10 mouse cellular contexts compared by ENCODE assay signal in the genomic region with DNA sequence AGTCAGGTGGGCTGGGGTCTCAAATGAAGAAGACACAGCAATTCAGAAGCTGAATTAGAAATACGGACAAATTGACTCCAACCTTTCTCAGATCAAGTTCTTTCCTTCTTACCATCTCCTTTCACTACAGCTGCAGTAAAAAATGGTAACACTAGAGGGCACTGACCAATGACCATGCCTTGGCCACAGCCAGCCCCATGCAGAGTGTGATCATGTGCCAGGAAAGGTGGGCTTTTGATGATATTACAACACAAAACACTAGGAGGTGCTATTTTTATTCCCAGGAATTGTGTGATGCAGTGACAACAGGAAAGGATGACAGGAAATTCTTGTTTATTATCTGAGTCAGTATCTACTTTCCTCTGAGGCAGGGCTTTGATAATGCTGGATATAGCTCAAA. TPM values are rescaled to one million over a fixed set of nuclear protein-coding genes. Genes with fewer than 3 reads are reported as not detected.
A peak's percentile ranks its signal among the peaks of the same experiment; 100 is the strongest.
DNase-seq lines count a peak whose midpoint lies in the region; ATAC-seq and TF ChIP-seq lines count a peak whose summit lies in the region.
"Had no signal": no experiment of that assay in that cellular context is flagged by ENCODE, and none has a peak within 500 bp of the region (broad histone marks: within the 10 kb centered on the region; RNA-seq: fewer than 3 reads in every experiment).

No protein-coding gene starts in this region.

- TF ChIP-seq EP300 in heart, postnatal 0 days (IDR thresholded peaks at IDR 0.05; ENCODE audit: low read depth): no peak

- no peak overlapping the region for H3K9ac ChIP-seq in heart, postnatal 0 days (replicated peaks; ENCODE audit: low read depth, low read length)
- H3K9ac ChIP-seq in heart, embryonic 12.5 days: no peak overlapping the region
- no peak overlapping the region for H3K9ac ChIP-seq in liver, embryonic 11.5 days (ENCODE audit: low read depth, low read length)
- H3K9ac ChIP-seq: limb, embryonic 12.5 days had no signal

- peak; percentile 32 for TF ChIP-seq CTCF in heart, postnatal 0 days (IDR thresholded peaks at IDR 0.05; ENCODE audit: low read depth)
- TF ChIP-seq CTCF in C2C12 (IDR thresholded peaks at IDR 0.05; ENCODE audit: control insufficient read depth, insufficient read depth, insufficient read length): peak; percentile 4

- H3K4me3 ChIP-seq in heart, postnatal 0 days (ENCODE audit: low read depth, low read length): no peak overlapping the region
- no peak overlapping the region for H3K4me3 ChIP-seq in heart, embryonic 12.5 days
- no peak overlapping the region for H3K4me3 ChIP-seq in C2C12 (ENCODE audit: insufficient read depth, poor library complexity, severe bottlenecking)
- no peak overlapping the region for H3K4me3 ChIP-seq in liver, embryonic 11.5 days (ENCODE audit: low read depth, low read length)
- H3K4me3 ChIP-seq: limb, embryonic 12.5 days had no signal

- no peaks in the 10 kb centered on the region for H3K27me3 ChIP-seq in heart, postnatal 0 days (ENCODE audit: control insufficient read depth, insufficient read depth, low read length)
- no peaks in the 10 kb centered on the region for H3K27me3 ChIP-seq in heart, embryonic 12.5 days (replicated peaks)
- H3K27me3 ChIP-seq in C2C12 (ENCODE audit: control insufficient read depth, insufficient read depth, insufficient read length): no peaks in the 10 kb centered on the region
- H3K27me3 ChIP-seq in liver, embryonic 11.5 days (replicated peaks; ENCODE audit: control insufficient read depth, insufficient read depth, low read length): no peaks in the 10 kb centered on the region
- H3K27me3 ChIP-seq: limb, embryonic 12.5 days had no signal

- H3K79me3 ChIP-seq in C2C12 (ENCODE audit: low read depth): no peaks in the 10 kb centered on the region

- no peaks in the 10 kb centered on the region for H3K4me1 ChIP-seq in heart, postnatal 0 days (ENCODE audit: control insufficient read depth, insufficient read depth)
- H3K4me1 ChIP-seq in heart, embryonic 12.5 days (replicated peaks): peaks cover 8% of the 10 kb centered on the region; the same call in 1 of the 2 replicates
- peaks cover 9% of the 10 kb centered on the region for H3K4me1 ChIP-seq in liver, embryonic 11.5 days (replicated peaks; ENCODE audit: control insufficient read depth, insufficient read depth, low read length)
- H3K4me1 ChIP-seq: limb, embryonic 12.5 days had no signal

- H3ac ChIP-seq in C2C12 (ENCODE audit: control insufficient read depth, insufficient read length, low read depth): no peak overlapping the region

- H3K4me2 ChIP-seq in heart, postnatal 0 days (ENCODE audit: low read depth, low read length): no peak overlapping the region
- H3K4me2 ChIP-seq in heart, embryonic 12.5 days: no peak overlapping the region
- H3K4me2 ChIP-seq in liver, embryonic 11.5 days: no peak overlapping the region
- H3K4me2 ChIP-seq: limb, embryonic 12.5 days had no signal

- no peak overlapping the region for H3K27ac ChIP-seq in heart, postnatal 0 days (ENCODE audit: low read depth)
- no peak overlapping the region for H3K27ac ChIP-seq in heart, embryonic 12.5 days (ENCODE audit: poor library complexity, severe bottlenecking)
- no peak overlapping the region for H3K27ac ChIP-seq in liver, embryonic 11.5 days (ENCODE audit: low read depth, low read length)
- H3K27ac ChIP-seq: limb, embryonic 12.5 days had no signal

- H3K79me2 ChIP-seq in C2C12 (ENCODE audit: control insufficient read depth, insufficient read depth): no peaks in the 10 kb centered on the region

- no peak for ATAC-seq in heart, postnatal 0 days (ENCODE audit: insufficient read depth, low read depth)
- no peak for ATAC-seq in heart, embryonic 12.5 days (ENCODE audit: insufficient number of reproducible peaks, low FRiP score)
- peak; percentile 59 for ATAC-seq in liver, embryonic 11.5 days (replicated peaks; ENCODE audit: low FRiP score)

- no peaks in the 10 kb centered on the region for H3K36me3 ChIP-seq in heart, postnatal 0 days (replicated peaks; ENCODE audit: control insufficient read depth, insufficient read depth, low read length)
- H3K36me3 ChIP-seq in heart, embryonic 12.5 days: no peaks in the 10 kb centered on the region
- no peaks in the 10 kb centered on the region for H3K36me3 ChIP-seq in C2C12 (ENCODE audit: control insufficient read depth, insufficient read depth)
- no peaks in the 10 kb centered on the region for H3K36me3 ChIP-seq in liver, embryonic 11.5 days (ENCODE audit: control insufficient read depth, insufficient read depth, low read length)
- H3K36me3 ChIP-seq: limb, embryonic 12.5 days had no signal

- no peaks in the 10 kb centered on the region for H3K9me3 ChIP-seq in heart, postnatal 0 days (replicated peaks; ENCODE audit: control insufficient read depth, low read length)
- no peaks in the 10 kb centered on the region for H3K9me3 ChIP-seq in heart, embryonic 12.5 days (replicated peaks)
- H3K9me3 ChIP-seq in liver, embryonic 11.5 days (ENCODE audit: control insufficient read depth, low read length): no peaks in the 10 kb centered on the region
- H3K9me3 ChIP-seq: limb, embryonic 12.5 days had no signal

- no peak for DNase-seq in heart, postnatal 0 days (ENCODE audit: low spot score)
- DNase-seq in c-Kit-positive CD71-positive TER-119-positive erythroid progenitor cells, embryonic 14.5 days (ENCODE audit: low spot score): peak; percentile 43
- no peak for DNase-seq in liver, embryonic 11.5 days (ENCODE audit: low spot score)
- DNase-seq in spleen, postnatal 36 days (ENCODE audit: low spot score in 2 of 2): peak; percentile 45 to 60
- DNase-seq in gastrocnemius, adult 8-10 months (ENCODE audit: low spot score in 2 of 2): no peak
- no peak for DNase-seq in adrenal gland, adult 8-10 months

- 55% methylated on average over 1 of the region's 1 CpGs for WGBS in heart, postnatal 0 days
- 45% methylated on average over 1 of the region's 1 CpGs for WGBS in heart, embryonic 12.5 days
- 45% methylated on average over 1 of the region's 1 CpGs for WGBS in liver, embryonic 11.5 days

TF ChIP-seq in C2C12, 6 proteins besides CTCF, POLR2A, EP300 and RAD21:
- TF ChIP-seq CEBPB (IDR thresholded peaks at IDR 0.05; ENCODE audit: low read depth) (no peak), MAX (IDR thresholded peaks at IDR 0.05) (no peak), USF1 (IDR thresholded peaks at IDR 0.05; ENCODE audit: low read depth) (no peak), MYOG (IDR thresholded peaks at IDR 0.05; ENCODE audit: control insufficient read depth, extremely low read depth, insufficient read length) (no peak), MYOD1 (IDR thresholded peaks at IDR 0.05; ENCODE audit: control insufficient read depth, insufficient read length, low read depth) (no peak), FOSL1 (IDR thresholded peaks at IDR 0.05; ENCODE audit: insufficient read depth, low read length, poor library complexity, severe bottlenecking) (no peak)

RNA-seq across cellular contexts. Expression of a gene that starts 11.6 kb away (rescaled TPM):
- total RNA-seq in heart, postnatal 0 days (2014; rRNA removed; ENCODE audit: low replicate concordance): not detected in 2 replicates
- polyA plus RNA-seq in heart, postnatal 0 days (2015; fragmentation: Nextera tagmentation; extraction: Ambion mirVana): 0.03 TPM in 1 of 2 replicates, not detected in the other
- polyA plus RNA-seq in heart, embryonic 12.5 days (2016; fragmentation: Nextera tagmentation; extraction: Ambion mirVana): 0.05 and 0.13 TPM in 2 replicates
- not detected for polyA plus RNA-seq in C2C12 (2012; fragmentation: generic; extraction: Trizol)
- 0.04 and 0.05 TPM in 2 replicates for polyA plus RNA-seq in liver, embryonic 11.5 days (2014; fragmentation: Nextera tagmentation; extraction: Ambion mirVana)
- under 1 TPM in 1 of 4 experiments, not detected in 3; 0.09 TPM for total RNA-seq in gastrocnemius, adult 8-10 months (2022)
- not detected for total RNA-seq in adrenal gland, adult 8-10 months (2022)
- polyA plus RNA-seq: limb, embryonic 12.5 days had no signal

RNA-seq across cellular contexts. Expression of a gene that starts 55.1 kb away (rescaled TPM):
- not detected in 2 replicates for total RNA-seq in heart, postnatal 0 days (2014; rRNA removed; ENCODE audit: low replicate concordance)
- not detected in 2 replicates for polyA plus RNA-seq in heart, postnatal 0 days (2015; fragmentation: Nextera tagmentation; extraction: Ambion mirVana)
- polyA plus RNA-seq in heart, embryonic 12.5 days (2016; fragmentation: Nextera tagmentation; extraction: Ambion mirVana): not detected in 2 replicates
- not detected for polyA plus RNA-seq in C2C12 (2012; fragmentation: generic; extraction: Trizol)
- polyA plus RNA-seq in liver, embryonic 11.5 days (2014; fragmentation: Nextera tagmentation; extraction: Ambion mirVana): not detected in 2 replicates
- total RNA-seq in gastrocnemius, adult 8-10 months (2022): not detected
- not detected for total RNA-seq in adrenal gland, adult 8-10 months (2022)
- total RNA-seq: adrenal gland, postnatal 36 days had no signal
- polyA plus RNA-seq: limb, embryonic 12.5 days had no signal

Comparison
In these comparisons a context has a peak if more than half of its experiments do, and no peak if none do; other contexts are left out.
1. DNase-seq: peak in c-Kit-positive CD71-positive TER-119-positive erythroid progenitor cells, embryonic 14.5 days (single experiment) and spleen, postnatal 36 days (2 of 2); none in heart, postnatal 0 days (single experiment), liver, embryonic 11.5 days (single experiment), gastrocnemius, adult 8-10 months (0 of 2) and adrenal gland, adult 8-10 months (single experiment).